Mouse (Mus musculus) MEL (cell line): ENCODE results near the gene Syne4. TPM values are rescaled to one million over a fixed set of nuclear protein-coding genes. Genes with fewer than 3 reads are reported as not detected.

Experiments used
- DNase-seq: peaks from one replicate; pipeline ENCODE4 v3.0.0; 2011; ENCODE audit warnings: low read depth, low spot score
- H3K27ac ChIP-seq: 2 replicates; pipeline ENCODE4 v1.5.1; 2012; ENCODE audit warnings: low read depth, mild to moderate bottlenecking, control low read depth, low read length, moderate library complexity; ENCODE audit not compliant: control insufficient read depth
- H3K27me3 ChIP-seq, 2 experiments: fragments of 150-350 bp in 1 of 2; sonication (generic) in 1 of 2; 2 replicates each; pipeline ENCODE4 v1.6.1; 2012; ENCODE audit warnings: low read length in 2 of 2, mild to moderate bottlenecking in 2 of 2, improper control_type of control experiment in 1 of 2, moderate library complexity in 1 of 2; ENCODE audit not compliant: insufficient read depth in 2 of 2, control insufficient read depth in 1 of 2
- H3K36me3 ChIP-seq, 2 experiments: 2 replicates each; pipeline ENCODE4 v1.6.1; 2012 to 2014; ENCODE audit warnings: low read length in 2 of 2, improper control_type of control experiment in 1 of 2, inconsistent platforms in 1 of 2, mild to moderate bottlenecking in 1 of 2; ENCODE audit not compliant: insufficient read depth in 2 of 2, control insufficient read depth in 1 of 2
- H3K4me1 ChIP-seq, 2 experiments: fragments of 150-350 bp in 1 of 2; sonication (generic) in 1 of 2; 2 replicates each; pipeline ENCODE4 v1.6.1; 2012; ENCODE audit warnings: low read length in 2 of 2, improper control_type of control experiment in 1 of 2, mild to moderate bottlenecking in 1 of 2; ENCODE audit not compliant: insufficient read depth in 2 of 2, control insufficient read depth in 1 of 2
- H3K4me3 ChIP-seq, 2 experiments: fragments of 150-350 bp in 1 of 2; sonication (generic) in 1 of 2; 2 replicates each; pipeline ENCODE4 v1.5.1; 2012; ENCODE audit warnings: low read depth in 2 of 2, low read length in 2 of 2, mild to moderate bottlenecking in 2 of 2, moderate library complexity in 2 of 2, control low read depth in 1 of 2, improper control_type of control experiment in 1 of 2; ENCODE audit not compliant: control insufficient read depth in 1 of 2, insufficient read depth in 1 of 2
- H3K79me2 ChIP-seq: 2 replicates; pipeline ENCODE4 v1.6.1; 2012; ENCODE audit warnings: mild to moderate bottlenecking, low read length, moderate library complexity; ENCODE audit not compliant: control insufficient read depth, poor library complexity, insufficient read depth
- H3K9ac ChIP-seq: 2 replicates; pipeline ENCODE4 v1.6.1; 2012; ENCODE audit warnings: low read depth, mild to moderate bottlenecking, control low read depth, low read length, moderate library complexity; ENCODE audit not compliant: control insufficient read depth, poor library complexity, severe bottlenecking
- H3K9me3 ChIP-seq: fragments of 150-350 bp; sonication (generic); replicated peaks from 2 replicates; pipeline ENCODE4 v1.6.1; 2012; ENCODE audit warnings: mild to moderate bottlenecking, low read length, improper control_type of control experiment, moderate library complexity; ENCODE audit not compliant: insufficient read depth
- CTCF ChIP-seq, 3 experiments: IDR thresholded peaks in 2 of 3; conservative IDR thresholded peaks in 1 of 3; 2 replicates each; pipeline ENCODE4 v1.5.1; 2011 to 2012; ENCODE audit warnings: low read length in 3 of 3, low read depth in 2 of 3, mild to moderate bottlenecking in 2 of 3, improper control_type of control experiment in 1 of 3, inconsistent platforms in 1 of 3, mixed read lengths in 1 of 3, moderate library complexity in 1 of 3; ENCODE audit not compliant: control insufficient read depth in 1 of 3, insufficient read depth in 1 of 3, poor library complexity in 1 of 3, severe bottlenecking in 1 of 3
- E2F4 ChIP-seq: IDR thresholded peaks from 2 replicates; pipeline ENCODE4 v1.6.1; 2011; ENCODE audit warnings: low read depth, low read length, improper control_type of control experiment, borderline replicate concordance
- ETS1 ChIP-seq: IDR thresholded peaks from 2 replicates; pipeline ENCODE4 v1.6.1; 2012; ENCODE audit warnings: low read depth, mild to moderate bottlenecking, inconsistent platforms, low read length, improper control_type of control experiment, moderate library complexity
- KAT2A ChIP-seq: conservative IDR thresholded peaks from 2 replicates; pipeline ENCODE4 v1.6.1; 2012; ENCODE audit warnings: low read depth, low read length, improper control_type of control experiment, inconsistent platforms
- MAFK ChIP-seq: IDR thresholded peaks from 2 replicates; pipeline ENCODE4 v1.6.1; 2011; ENCODE audit warnings: low read depth, mild to moderate bottlenecking, low read length, improper control_type of control experiment, borderline replicate concordance
- MAX ChIP-seq: IDR thresholded peaks from 2 replicates; pipeline ENCODE4 v1.6.1; 2011; ENCODE audit warnings: low read length, improper control_type of control experiment
- MXI1 ChIP-seq: IDR thresholded peaks from 2 replicates; pipeline ENCODE4 v1.6.1; 2011; ENCODE audit warnings: mild to moderate bottlenecking, low read depth, low read length, improper control_type of control experiment
- MYB ChIP-seq: IDR thresholded peaks from 2 replicates; pipeline ENCODE4 v1.6.1; 2011; ENCODE audit warnings: mild to moderate bottlenecking, low read depth, low read length, improper control_type of control experiment
- MYC ChIP-seq: IDR thresholded peaks from 2 replicates; pipeline ENCODE4 v1.6.1; 2011; ENCODE audit warnings: low read depth, mild to moderate bottlenecking, low read length, improper control_type of control experiment, moderate library complexity
- NELFE ChIP-seq: IDR thresholded peaks from 2 replicates; pipeline ENCODE4 v1.6.1; 2011; ENCODE audit warnings: low read depth, low read length, improper control_type of control experiment
- NRF1 ChIP-seq: IDR thresholded peaks from 2 replicates; pipeline ENCODE4 v1.6.1; 2014; ENCODE audit warnings: low read depth, mild to moderate bottlenecking, inconsistent platforms, low read length, improper control_type of control experiment, moderate library complexity; ENCODE audit not compliant: poor library complexity, insufficient read depth, severe bottlenecking
- POLR2A ChIP-seq, 2 experiments: IDR thresholded peaks; 2 replicates each; pipeline ENCODE4 v1.6.1; 2011 to 2012; ENCODE audit warnings: low read length in 2 of 2, mild to moderate bottlenecking in 2 of 2, control low read depth in 1 of 2, improper control_type of control experiment in 1 of 2, low read depth in 1 of 2, moderate library complexity in 1 of 2; ENCODE audit not compliant: control insufficient read depth in 1 of 2, insufficient read depth in 1 of 2, poor library complexity in 1 of 2
- RAD21 ChIP-seq: IDR thresholded peaks from 2 replicates; pipeline ENCODE4 v1.6.1; 2011; ENCODE audit warnings: mild to moderate bottlenecking, low read depth, low read length, improper control_type of control experiment
- SMC3 ChIP-seq: IDR thresholded peaks from 2 replicates; pipeline ENCODE4 v1.6.1; 2011; ENCODE audit warnings: low read depth, low read length, improper control_type of control experiment
- TAL1 ChIP-seq: IDR thresholded peaks from 2 replicates; pipeline ENCODE4 v1.6.1; 2012; ENCODE audit warnings: mild to moderate bottlenecking, inconsistent platforms, low read length, moderate library complexity, mixed read lengths
- TBP ChIP-seq: IDR thresholded peaks from 2 replicates; pipeline ENCODE4 v1.8.0; 2011; ENCODE audit warnings: low read depth, low read length, improper control_type of control experiment
- TCF12 ChIP-seq: IDR thresholded peaks from 2 replicates; pipeline ENCODE4 v1.6.1; 2014; ENCODE audit warnings: low read depth, mild to moderate bottlenecking, inconsistent platforms, low read length, improper control_type of control experiment, moderate library complexity
- USF1 ChIP-seq: IDR thresholded peaks from 2 replicates; pipeline ENCODE4 v1.6.1; 2014; ENCODE audit warnings: low read depth, mild to moderate bottlenecking, inconsistent platforms, low read length, improper control_type of control experiment, moderate library complexity
- ZC3H11A ChIP-seq: IDR thresholded peaks from 2 replicates; pipeline ENCODE4 v1.6.1; 2012; ENCODE audit warnings: low read depth, mild to moderate bottlenecking, inconsistent platforms, low read length, improper control_type of control experiment
- ZKSCAN1 ChIP-seq: IDR thresholded peaks from 2 replicates; pipeline ENCODE4 v1.6.1; 2012; ENCODE audit warnings: low read depth, mild to moderate bottlenecking, inconsistent platforms, low read length, improper control_type of control experiment, moderate library complexity
- ZMIZ1 ChIP-seq: IDR thresholded peaks from 2 replicates; pipeline ENCODE4 v1.6.1; 2012; ENCODE audit warnings: low read depth, mild to moderate bottlenecking, inconsistent platforms, low read length, improper control_type of control experiment, moderate library complexity
- polyA plus RNA-seq, 2 experiments: library from polyadenylated mRNA; stranded (reverse) in 1 of 2; unstranded in 1 of 2; fragments of >175 nt in 1 of 2; fragments of >200 nt in 1 of 2; gene quantifications; 2 replicates each; pipeline versions ENCODE4 v1.2.1 to v1.2.4; 2012; ENCODE audit warnings: low replicate concordance in 2 of 2, low read depth in 1 of 2; ENCODE audit not compliant: insufficient read length in 2 of 2, insufficient read depth in 1 of 2, missing spikeins in 1 of 2
- total RNA-seq: library from RNA; depleted of rRNA; stranded (reverse); fragments of 300-350 nt; gene quantifications from 2 replicates; pipeline ENCODE4 v1.2.3, GENCODE M21; 2012

The Syne4 gene
- total and polyA plus RNA-seq, 3 experiments = 0.31 to 0.82 TPM; not detected in 1

DNA sequence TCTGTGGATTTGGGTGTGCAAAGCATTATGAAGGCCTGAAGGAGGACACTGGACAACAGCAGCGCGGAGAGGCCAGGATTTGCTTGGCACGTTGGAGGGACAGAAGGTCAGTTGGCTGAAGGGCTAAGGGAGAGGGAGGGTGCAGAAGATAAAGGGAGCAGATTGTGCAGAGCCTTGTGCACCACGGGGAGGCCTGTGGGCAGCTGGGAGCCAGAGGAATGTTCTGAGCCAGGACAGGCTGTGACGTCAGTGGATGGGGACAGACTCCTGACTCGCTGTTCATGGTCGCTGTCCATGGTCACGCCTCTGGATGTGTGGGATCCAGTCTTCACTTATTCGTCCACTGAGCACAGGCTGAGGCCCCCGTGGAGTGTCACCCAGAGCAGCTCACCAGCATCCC is 19.5 kb upstream of the Syne4 start:
- Histone ChIP-seq H3K27me3 (0 out of 4 replicates have a peak, but pooled peaks cover 0 to 2% of the 10 kb centered on the region in 2 experiments), H3K27ac (no peak overlapping the region), H3K36me3 (no peaks in the 10 kb centered on the region), H3K79me2 (no peaks in the 10 kb centered on the region), H3K4me1 (peaks cover 0 to 4% of the 10 kb centered on the region in 2 experiments; a peak in 1 of 4 replicates), H3K9ac (no peak overlapping the region), H3K9me3 (no peaks in the 10 kb centered on the region), H3K4me3 (no peak overlapping the region)
- peak; percentile 40 for DNase-seq
- TF ChIP-seq RAD21 = no peak
- TF ChIP-seq CTCF (IDR thresholded peaks at IDR 0.05 in 2 of 3, conservative IDR thresholded peaks at IDR 0.05 in 1 of 3; ENCODE audit: control insufficient read depth in 1 of 3, insufficient read depth in 1 of 3, low read depth in 2 of 3, low read length in 3 of 3, poor library complexity in 1 of 3, severe bottlenecking in 1 of 3) = no peak
- no peak for TF ChIP-seq MAX
- TF ChIP-seq POLR2A (IDR thresholded peaks at IDR 0.05; ENCODE audit: control insufficient read depth in 1 of 2, insufficient read depth in 1 of 2, low read depth in 1 of 2, low read length in 2 of 2, poor library complexity in 1 of 2) = no peak
- no peak for TF ChIP-seq USF1
- TF ChIP-seq SMC3 = no peak
- TF ChIP-seq MXI1 = no peak
- TF ChIP-seq ZC3H11A = no peak
- TF ChIP-seq ZMIZ1 = no peak
- no peak for TF ChIP-seq ETS1
- no peak for TF ChIP-seq MAFK
- no peak for TF ChIP-seq NRF1
- TF ChIP-seq ZKSCAN1 = no peak

GRCm38 (mm10) chr7:30296816-30297215 is 17.8 kb upstream of the Syne4 start:
- TF ChIP-seq MYC = no peak
- TF ChIP-seq TAL1 = no peak
- TF ChIP-seq CTCF (IDR thresholded peaks at IDR 0.05 in 2 of 3, conservative IDR thresholded peaks at IDR 0.05 in 1 of 3; ENCODE audit: control insufficient read depth in 1 of 3, insufficient read depth in 1 of 3, low read depth in 2 of 3, low read length in 3 of 3, poor library complexity in 1 of 3, severe bottlenecking in 1 of 3) = no peak
- no peak for TF ChIP-seq NELFE
- no peak for TF ChIP-seq KAT2A
- TF ChIP-seq TCF12 = no peak
- no peak for TF ChIP-seq MYB
- no peak for TF ChIP-seq ETS1
- TF ChIP-seq RAD21 = no peak
- TF ChIP-seq E2F4 = no peak
- no peak for TF ChIP-seq TBP
- Histone ChIP-seq H3K9me3 (no peaks in the 10 kb centered on the region), H3K9ac (no peak overlapping the region), H3K36me3 (no peaks in the 10 kb centered on the region), H3K79me2 (no peaks in the 10 kb centered on the region), H3K27ac (no peak overlapping the region), H3K4me3 (no peak overlapping the region), H3K4me1 (peaks cover 0 to 4% of the 10 kb centered on the region in 2 experiments; a peak in 1 of 4 replicates), H3K27me3 (0 out of 4 replicates have a peak, but pooled peaks cover 0 to 2% of the 10 kb centered on the region in 2 experiments)
- no peak for DNase-seq
